ENCODE assay signal across 29 mouse cellular contexts in genomic region chr5:11989140-11989539, GRCm38 (mm10).
"Had no signal": no experiment of that assay in that cellular context is flagged by ENCODE, and none has a peak within 500 bp of the region (broad histone marks: within the 10 kb centered on the region; RNA-seq: fewer than 3 reads in every experiment).

No protein-coding gene starts in this region.

- H3K27me3 ChIP-seq: limb, embryonic 12.5 days; limb, embryonic 13.5 days; limb, embryonic 15.5 days; liver, embryonic 12.5 days; liver, embryonic 13.5 days; liver, embryonic 15.5 days; lung, embryonic 15.5 days; megakaryocyte, embryonic 14.5 days; midbrain, embryonic 12.5 days; midbrain, embryonic 13.5 days; midbrain, embryonic 15.5 days had no signal

- DNase-seq: left cerebral cortex, postnatal 4 days; liver; liver, embryonic 13.5 days; liver, postnatal 0 days; lung, adult 18-20 months; lung, adult 2 months; lung, embryonic 14.5 days; lung, postnatal 10 days; lung, postnatal 14 days; lung, postnatal 36 days; lung, postnatal 4 days; midbrain, embryonic 14.5 days had no signal

- H3K9me3 ChIP-seq: limb, embryonic 10.5 days; limb, embryonic 12.5 days; limb, embryonic 13.5 days; limb, embryonic 15.5 days; liver, embryonic 12.5 days; liver, embryonic 13.5 days; liver, embryonic 15.5 days; lung, embryonic 15.5 days; megakaryocyte, embryonic 14.5 days; midbrain, embryonic 10.5 days; midbrain, embryonic 12.5 days; midbrain, embryonic 13.5 days; midbrain, embryonic 15.5 days had no signal

- H3K4me2 ChIP-seq: limb, embryonic 12.5 days; limb, embryonic 13.5 days; limb, embryonic 15.5 days; liver, embryonic 11.5 days; liver, embryonic 12.5 days; liver, embryonic 13.5 days; liver, embryonic 15.5 days; lung, embryonic 14.5 days; lung, embryonic 15.5 days; midbrain, embryonic 11.5 days; midbrain, embryonic 12.5 days; midbrain, embryonic 13.5 days; midbrain, embryonic 15.5 days had no signal

- H3K9ac ChIP-seq: limb, embryonic 12.5 days; limb, embryonic 13.5 days; limb, embryonic 15.5 days; liver, embryonic 12.5 days; liver, embryonic 13.5 days; liver, embryonic 14.5 days; liver, embryonic 15.5 days; liver, postnatal 0 days; lung, embryonic 14.5 days; lung, embryonic 15.5 days; midbrain, embryonic 12.5 days; midbrain, embryonic 13.5 days; midbrain, embryonic 15.5 days had no signal

- H3K4me3 ChIP-seq: limb, embryonic 10.5 days; limb, embryonic 12.5 days; limb, embryonic 13.5 days; limb, embryonic 15.5 days; liver, embryonic 12.5 days; liver, embryonic 13.5 days; liver, embryonic 15.5 days; lung, embryonic 15.5 days; megakaryocyte, embryonic 14.5 days; midbrain, embryonic 10.5 days; midbrain, embryonic 12.5 days; midbrain, embryonic 13.5 days; midbrain, embryonic 15.5 days; myocyte had no signal

- H3K4me1 ChIP-seq: limb, embryonic 10.5 days; limb, embryonic 12.5 days; limb, embryonic 13.5 days; limb, embryonic 15.5 days; liver, embryonic 12.5 days; liver, embryonic 13.5 days; liver, embryonic 15.5 days; lung, embryonic 15.5 days; megakaryocyte, embryonic 14.5 days; midbrain, embryonic 10.5 days; midbrain, embryonic 12.5 days; midbrain, embryonic 13.5 days; midbrain, embryonic 15.5 days had no signal

- H3K36me3 ChIP-seq: limb, embryonic 10.5 days; limb, embryonic 12.5 days; limb, embryonic 13.5 days; limb, embryonic 15.5 days; liver, embryonic 12.5 days; liver, embryonic 13.5 days; liver, embryonic 15.5 days; lung, embryonic 15.5 days; midbrain, embryonic 10.5 days; midbrain, embryonic 12.5 days; midbrain, embryonic 13.5 days; midbrain, embryonic 15.5 days had no signal

- H3K27ac ChIP-seq: limb, embryonic 10.5 days; limb, embryonic 12.5 days; limb, embryonic 13.5 days; limb, embryonic 15.5 days; liver, embryonic 12.5 days; liver, embryonic 13.5 days; liver, embryonic 14.5 days; liver, embryonic 15.5 days; lung, embryonic 15.5 days; macrophage; midbrain, embryonic 10.5 days; midbrain, embryonic 12.5 days; midbrain, embryonic 13.5 days; midbrain, embryonic 15.5 days had no signal
